9 mouse cellular contexts compared by ENCODE assay signal in genomic region chr16:33937567-33937966, GRCm38 (mm10). TPM values are rescaled to one million over a fixed set of nuclear protein-coding genes. Genes with fewer than 3 reads are reported as not detected.
DNase-seq lines count a peak whose midpoint lies in the region; ATAC-seq lines count a peak whose summit lies in the region.
"Had no signal": no experiment of that assay in that cellular context is flagged by ENCODE, and none has a peak within 500 bp of the region (broad histone marks: within the 10 kb centered on the region; RNA-seq: fewer than 3 reads in every experiment).

No protein-coding gene starts in this region.

- H3K79me2 ChIP-seq in macrophage (ENCODE audit: inconsistent target): peaks cover 35% of the 10 kb centered on the region; the same call in 1 of the 2 replicates

- peaks cover 9% of the 10 kb centered on the region; the same call in 1 of the 2 replicates for H3K36me3 ChIP-seq in macrophage (ENCODE audit: inconsistent target)
- H3K36me3 ChIP-seq in hindbrain, embryonic 11.5 days (ENCODE audit: control insufficient read depth, insufficient read depth, low read length): no peaks in the 10 kb centered on the region
- H3K36me3 ChIP-seq: neural tube, embryonic 13.5 days had no signal

- ATAC-seq in granulocyte monocyte progenitor cell, adult 5-6 weeks (replicated peaks; ENCODE audit: poor library complexity, severe bottlenecking): peak; percentile 62
- ATAC-seq in hindbrain, embryonic 11.5 days (ENCODE audit: low FRiP score): no peak

- no peak overlapping the region for H3K4me2 ChIP-seq in hindbrain, embryonic 11.5 days (replicated peaks; ENCODE audit: low read depth, low read length)
- H3K4me2 ChIP-seq: neural tube, embryonic 13.5 days had no signal

- no peaks in the 10 kb centered on the region for H3K27me3 ChIP-seq in hindbrain, embryonic 11.5 days (ENCODE audit: control insufficient read depth, insufficient read depth, low read length)

- H3K9me3 ChIP-seq in hindbrain, embryonic 11.5 days (ENCODE audit: control insufficient read depth, low read length): no peaks in the 10 kb centered on the region
- H3K9me3 ChIP-seq: neural tube, embryonic 13.5 days had no signal

- H3K4me3 ChIP-seq in macrophage (ENCODE audit: inconsistent target): no peak overlapping the region
- H3K4me3 ChIP-seq in hindbrain, embryonic 11.5 days (ENCODE audit: low read depth, low read length): no peak overlapping the region
- H3K4me3 ChIP-seq: neural tube, embryonic 13.5 days had no signal

- WGBS in macrophage (ENCODE audit: missing documents): 6% methylated on average over 8 of the region's 8 CpGs
- WGBS in hindbrain, embryonic 11.5 days: 87% methylated on average over 8 of the region's 8 CpGs

- H3K9ac ChIP-seq in hindbrain, embryonic 11.5 days (ENCODE audit: low read depth, low read length): no peak overlapping the region
- H3K9ac ChIP-seq: neural tube, embryonic 13.5 days had no signal

- peak; percentile 93 for DNase-seq in Muller cell, postnatal 12 days (ENCODE audit: inconsistent ontology term)
- DNase-seq in adrenal gland, postnatal 36 days: peak; percentile 81
- DNase-seq in kidney, postnatal 36 days: peak; percentile 67 to 74
- DNase-seq in hindbrain, embryonic 11.5 days (ENCODE audit: low spot score): no peak
- no peak for DNase-seq in embryo, embryonic 10.5 days (ENCODE audit: low spot score)

- peak overlapping the region; percentile 95 for H3K27ac ChIP-seq in macrophage
- H3K27ac ChIP-seq in hindbrain, embryonic 11.5 days (ENCODE audit: low read depth, low read length): no peak overlapping the region
- H3K27ac ChIP-seq: kidney, postnatal 0 days; neural tube, embryonic 13.5 days had no signal

- no peaks in the 10 kb centered on the region for H3K4me1 ChIP-seq in hindbrain, embryonic 11.5 days (replicated peaks; ENCODE audit: control insufficient read depth, insufficient read depth, low read length)

RNA-seq across cellular contexts. Expression of gene Umps, which starts 29.3 kb away (rescaled TPM):
- 10 to 100 TPM; 42.3 to 50.8 TPM for total RNA-seq in adrenal gland, postnatal 36 days (2021)
- total RNA-seq in granulocyte monocyte progenitor cell, adult 5-6 weeks (2014; fragmentation: Nextera tagmentation): 69.3 and 73.3 TPM in 2 replicates
- total RNA-seq in granulocyte monocyte progenitor cell, adult 5-6 weeks (2017): 129 and 134 TPM in 2 replicates
- total RNA-seq in macrophage (2018; cell fraction: chromatin; rRNA removed): 10 to 100 TPM in 2 of 26 experiments, 1 to 10 TPM in 20, under 1 TPM in 4; 0.51 to 13.5 (median 3.7) TPM
- 10 to 100 TPM in 19 of 26 experiments, 1 to 10 TPM in 7; 6.9 to 17.3 (median 12.8) TPM for total RNA-seq in macrophage (2018; cell fraction: cytosol; rRNA removed)
- 10 to 100 TPM in 4 of 26 experiments, 1 to 10 TPM in 22; 2.0 to 17.8 (median 4.3) TPM for total RNA-seq in macrophage (2018; cell fraction: nucleus; rRNA removed)
- polyA plus RNA-seq in macrophage (2018): 11.6 to 23.0 TPM (median 12.1 TPM) in 3 replicates
- 55.5 and 62.6 TPM in 2 replicates for polyA plus RNA-seq in hindbrain, embryonic 11.5 days (2014; fragmentation: Nextera tagmentation; extraction: Ambion mirVana)

Comparison
In these comparisons a context has a peak if more than half of its experiments do, and no peak if none do; other contexts are left out.
1. DNase-seq: peak in Muller cell, postnatal 12 days (single experiment), adrenal gland, postnatal 36 days (2 of 2) and kidney, postnatal 36 days (2 of 2); none in hindbrain, embryonic 11.5 days (single experiment) and embryo, embryonic 10.5 days (single experiment).